ENCODE assay signal across 15 mouse cellular contexts in the genomic region with DNA sequence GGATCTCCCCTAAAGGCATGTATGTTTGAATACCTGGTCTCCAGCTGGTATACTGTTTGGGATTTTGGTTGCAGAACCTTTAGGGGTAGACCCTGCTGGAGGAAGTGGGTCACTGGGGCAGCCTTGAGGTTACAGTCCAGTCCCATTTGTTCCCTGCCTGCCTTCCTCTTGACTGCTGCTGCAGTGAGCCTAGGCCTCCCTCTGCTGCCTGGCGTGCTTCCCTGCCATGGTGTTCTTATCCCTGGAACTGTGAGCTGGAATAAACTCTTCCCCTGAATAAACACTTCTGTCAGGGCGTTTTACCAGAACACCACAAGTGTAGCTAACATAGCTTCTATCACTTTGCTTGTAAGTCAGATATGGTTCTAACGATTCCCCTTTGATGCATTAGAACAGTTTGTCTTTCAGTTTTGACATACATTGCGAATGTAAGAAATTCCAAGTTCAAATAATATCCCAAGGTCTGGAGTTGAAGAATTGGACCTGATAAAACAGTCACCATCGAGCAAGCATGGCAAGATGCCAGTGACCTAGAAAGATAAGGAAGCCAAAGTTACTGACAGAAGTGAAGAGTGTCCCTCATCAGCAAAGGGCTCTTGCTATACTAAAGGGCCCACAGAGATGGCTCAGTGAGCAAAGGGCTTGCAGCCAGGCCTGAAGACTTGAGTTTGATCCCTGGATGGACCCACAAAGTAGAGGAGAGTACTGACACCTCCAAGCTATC. TPM values are rescaled to one million over a fixed set of nuclear protein-coding genes. Genes with fewer than 3 reads are reported as not detected.
A peak's percentile ranks its signal among the peaks of the same experiment; 100 is the strongest.
DNase-seq lines count a peak whose midpoint lies in the region; ATAC-seq and TF ChIP-seq lines count a peak whose summit lies in the region.
"Had no signal": no experiment of that assay in that cellular context is flagged by ENCODE, and none has a peak within 500 bp of the region (broad histone marks: within the 10 kb centered on the region; RNA-seq: fewer than 3 reads in every experiment).

No protein-coding gene starts in this region.

- no peak overlapping the region for H3K27ac ChIP-seq in liver, adult 2 months (replicated peaks; ENCODE audit: insufficient read depth, low read depth, low read length)
- no peak overlapping the region for H3K27ac ChIP-seq in liver, embryonic 12.5 days
- no peak overlapping the region for H3K27ac ChIP-seq in kidney, embryonic 15.5 days
- H3K27ac ChIP-seq: forebrain, embryonic 15.5 days; liver, embryonic 14.5 days; neural tube, embryonic 13.5 days had no signal

- H3K4me2 ChIP-seq in liver, embryonic 12.5 days = no peak overlapping the region
- no peak overlapping the region for H3K4me2 ChIP-seq in kidney, embryonic 15.5 days
- H3K4me2 ChIP-seq: forebrain, embryonic 15.5 days; neural tube, embryonic 13.5 days had no signal

- DNase-seq in cerebellum, postnatal 10 days = peak; percentile 42 to 46
- DNase-seq in liver, adult 2 months (ENCODE audit: extremely low read depth, low read depth, low spot score) = peak; percentile 61
- peak; percentile 72 for DNase-seq in adrenal gland, adult 8-10 months
- DNase-seq in heart, postnatal 4 days = peak; percentile 35
- no peak for DNase-seq in embryo, embryonic 10.5 days (ENCODE audit: low spot score)
- DNase-seq: B cell, adult 2 months; kidney, postnatal 14 days; right cerebral cortex, postnatal 14 days had no signal

- no peaks in the 10 kb centered on the region for H3K9me3 ChIP-seq in liver, embryonic 12.5 days (replicated peaks)
- no peaks in the 10 kb centered on the region for H3K9me3 ChIP-seq in kidney, embryonic 15.5 days (replicated peaks)
- H3K9me3 ChIP-seq: forebrain, embryonic 15.5 days; neural tube, embryonic 13.5 days had no signal

- H3K9ac ChIP-seq in liver, adult 2 months (ENCODE audit: low read depth, low read length) = no peak overlapping the region
- no peak overlapping the region for H3K9ac ChIP-seq in liver, embryonic 12.5 days
- H3K9ac ChIP-seq in kidney, embryonic 15.5 days = no peak overlapping the region
- H3K9ac ChIP-seq: forebrain, embryonic 15.5 days; liver, embryonic 14.5 days; neural tube, embryonic 13.5 days had no signal

- no peaks in the 10 kb centered on the region for H3K27me3 ChIP-seq in liver, adult 2 months (ENCODE audit: control insufficient read depth, insufficient read depth, low read length)
- no peaks in the 10 kb centered on the region for H3K27me3 ChIP-seq in liver, embryonic 12.5 days (replicated peaks)
- H3K27me3 ChIP-seq in kidney, embryonic 15.5 days = no peaks in the 10 kb centered on the region
- H3K27me3 ChIP-seq: forebrain, embryonic 15.5 days; neural tube, embryonic 13.5 days had no signal

- no peaks in the 10 kb centered on the region for H3K36me3 ChIP-seq in liver, adult 2 months (ENCODE audit: control insufficient read depth, insufficient read depth, low read length)
- peaks cover 13% of the 10 kb centered on the region for H3K36me3 ChIP-seq in liver, embryonic 12.5 days
- peaks cover 56% of the 10 kb centered on the region for H3K36me3 ChIP-seq in kidney, embryonic 15.5 days

- H3K79me2 ChIP-seq in liver, adult 2 months (ENCODE audit: control insufficient read depth, insufficient read depth, low read length) = no peaks in the 10 kb centered on the region

- 28% methylated on average over 5 of the region's 5 CpGs for WGBS in liver, adult 2 months
- WGBS in liver, embryonic 12.5 days (ENCODE audit: insufficient replicate concordance) = 65% methylated on average over 5 of the region's 5 CpGs
- WGBS in kidney, embryonic 15.5 days = 88% methylated on average over 5 of the region's 5 CpGs

- ATAC-seq in cerebellum, adult (ENCODE audit: insufficient number of reproducible peaks, low FRiP score, low TSS enrichment) = no peak
- no peak for ATAC-seq in liver, embryonic 12.5 days
- no peak for ATAC-seq in kidney, embryonic 15.5 days (replicated peaks; ENCODE audit: low FRiP score)
- ATAC-seq: forebrain, embryonic 15.5 days had no signal

- no peak overlapping the region for H3K4me3 ChIP-seq in liver, adult 2 months (ENCODE audit: insufficient read depth, low read depth, low read length)
- H3K4me3 ChIP-seq in liver, embryonic 12.5 days = no peak overlapping the region
- H3K4me3 ChIP-seq in kidney, embryonic 15.5 days (replicated peaks) = no peak overlapping the region
- H3K4me3 ChIP-seq: forebrain, embryonic 15.5 days; neural tube, embryonic 13.5 days had no signal

- no peak for TF ChIP-seq POLR2A in liver, adult 2 months (IDR thresholded peaks at IDR 0.05; ENCODE audit: extremely low read depth, insufficient read depth, low read length)

- H3K4me1 ChIP-seq in liver, adult 2 months (ENCODE audit: control insufficient read depth, insufficient read depth, low read length) = no peaks in the 10 kb centered on the region
- H3K4me1 ChIP-seq in liver, embryonic 12.5 days = 0 out of 2 replicates have a peak, but pooled peaks cover 13% of the 10 kb centered on the region
- peaks cover 13% of the 10 kb centered on the region for H3K4me1 ChIP-seq in kidney, embryonic 15.5 days

- peak; percentile 37; the same call in 1 of the 2 replicates for TF ChIP-seq CTCF in liver, adult 2 months (IDR thresholded peaks at IDR 0.05; ENCODE audit: low read depth, low read length)

RNA-seq across cellular contexts. Expression of gene Nphp1, which starts 29.4 kb away (rescaled TPM):
- 4.7 and 5.8 TPM in 2 replicates for total RNA-seq in liver, adult 2 months (2014; rRNA removed)
- 1.6 and 2.1 TPM in 2 replicates for polyA plus RNA-seq in liver, adult 2 months (2012; rRNA removed)
- polyA plus RNA-seq in liver, embryonic 12.5 days (2016; fragmentation: Nextera tagmentation; extraction: Ambion mirVana) = 10.8 and 11.2 TPM in 2 replicates
- 10 to 100 TPM; 16.8 to 35.0 (median 24.4) TPM for total RNA-seq in adrenal gland, adult 8-10 months (2022)
- 10 to 100 TPM; 13.9 to 14.2 TPM for total RNA-seq in heart, postnatal 4 days (2021)
- 35.4 and 38.6 TPM in 2 replicates for polyA plus RNA-seq in kidney, embryonic 15.5 days (2015; fragmentation: Nextera tagmentation; extraction: Ambion mirVana)

RNA-seq across cellular contexts. Expression of gene Mall, which starts 29.6 kb away (rescaled TPM):
- not detected in 2 replicates for total RNA-seq in liver, adult 2 months (2014; rRNA removed)
- 0.06 and 0.17 TPM in 2 replicates for polyA plus RNA-seq in liver, adult 2 months (2012; rRNA removed)
- polyA plus RNA-seq in liver, embryonic 12.5 days (2016; fragmentation: Nextera tagmentation; extraction: Ambion mirVana) = 0.19 TPM in 1 of 2 replicates, not detected in the other
- under 1 TPM; 0.66 to 0.90 (median 0.89) TPM for total RNA-seq in adrenal gland, adult 8-10 months (2022)
- 10 to 100 TPM; 15.5 to 17.0 TPM for total RNA-seq in heart, postnatal 4 days (2021)
- 3.0 and 3.4 TPM in 2 replicates for polyA plus RNA-seq in kidney, embryonic 15.5 days (2015; fragmentation: Nextera tagmentation; extraction: Ambion mirVana)
- total RNA-seq: megakaryocyte, adult 5-6 weeks had no signal

RNA-seq across cellular contexts. Expression of gene Mtln, which starts 33.0 kb away (rescaled TPM):
- total RNA-seq in liver, adult 2 months (2014; rRNA removed) = 36.0 and 47.6 TPM in 2 replicates
- 29.9 and 30.7 TPM in 2 replicates for polyA plus RNA-seq in liver, adult 2 months (2012; rRNA removed)
- 28.6 and 31.1 TPM in 2 replicates for polyA plus RNA-seq in liver, embryonic 12.5 days (2016; fragmentation: Nextera tagmentation; extraction: Ambion mirVana)
- 100 to 1,000 TPM in 1 of 4 experiments, 10 to 100 TPM in 3; 59.5 to 127 (median 77.8) TPM for total RNA-seq in adrenal gland, adult 8-10 months (2022)
- total RNA-seq in heart, postnatal 4 days (2021) = 10 to 100 TPM; 30.3 to 30.5 TPM
- 35.9 and 38.2 TPM in 2 replicates for polyA plus RNA-seq in kidney, embryonic 15.5 days (2015; fragmentation: Nextera tagmentation; extraction: Ambion mirVana)

Comparison
In these comparisons a context has a peak if more than half of its experiments do, and no peak if none do; other contexts are left out.
1. RNA of gene Mall, which starts 29.6 kb away (total RNA-seq): 15.5 to 17.0 TPM in heart, postnatal 4 days; 0.66 to 0.90 TPM in adrenal gland, adult 8-10 months and not detected in liver, adult 2 months; every median in the first group is over 4 times any median in the second.